Mouse (Mus musculus) CH12.LX (cell line): Measurements from ENCODE around the gene Sun1. TPM values are rescaled to one million over a fixed set of nuclear protein-coding genes. Genes with fewer than 3 reads are reported as not detected.
A peak's percentile ranks its signal among the peaks of the same experiment; 100 is the strongest.

Experiments
- DNase-seq: peaks from one replicate; pipeline ENCODE4 v3.0.0-alpha.2; 2013; ENCODE audit errors: extremely low read depth
- H3K27ac ChIP-seq: 2 replicates; pipeline ENCODE4 v1.5.1; 2012; ENCODE audit warnings: low read depth, mild to moderate bottlenecking, control low read depth, moderate library complexity; ENCODE audit not compliant: insufficient read depth
- H3K27me3 ChIP-seq: replicated peaks from 2 replicates; pipeline ENCODE3; 2012; ENCODE audit warnings: inconsistent platforms
- H3K36me3 ChIP-seq, 2 experiments: replicated peaks in 1 of 2; 2 replicates each; pipeline versions ENCODE3 to v1.6.1; 2012; ENCODE audit warnings: inconsistent platforms in 1 of 2, low read length in 1 of 2, mild to moderate bottlenecking in 1 of 2, mixed read lengths in 1 of 2, moderate library complexity in 1 of 2; ENCODE audit not compliant: control insufficient read depth in 1 of 2, insufficient read depth in 1 of 2
- H3K4me1 ChIP-seq, 2 experiments: 2 replicates each; pipeline ENCODE4 v1.6.1; 2012; ENCODE audit warnings: inconsistent platforms in 1 of 2, moderate library complexity in 1 of 2; ENCODE audit not compliant: insufficient read depth in 2 of 2, control insufficient read depth in 1 of 2
- H3K4me2 ChIP-seq: 2 replicates; pipeline ENCODE4 v1.6.1; 2012; ENCODE audit warnings: low read depth, mild to moderate bottlenecking, control low read depth; ENCODE audit not compliant: poor library complexity, insufficient read depth, severe bottlenecking
- H3K4me3 ChIP-seq, 3 experiments: fragments of 150-350 bp in 1 of 3; sonication (generic) in 1 of 3; replicated peaks in 1 of 3; 2 replicates each; pipeline versions ENCODE3 to v1.5.1; 2011 to 2012; ENCODE audit warnings: low read depth in 2 of 3, low read length in 2 of 3, mild to moderate bottlenecking in 2 of 3, moderate library complexity in 2 of 3, control low read depth in 1 of 3, improper control_type of control experiment in 1 of 3, inconsistent platforms in 1 of 3, mixed read lengths in 1 of 3; ENCODE audit not compliant: poor library complexity in 1 of 3
- H3K79me2 ChIP-seq: replicated peaks from 2 replicates; pipeline ENCODE4 v1.6.1; 2012; ENCODE audit warnings: mild to moderate bottlenecking, moderate library complexity; ENCODE audit not compliant: control insufficient read depth, poor library complexity, insufficient read depth, severe bottlenecking; ENCODE audit errors: extremely low read depth
- H3K9ac ChIP-seq: 2 replicates; pipeline ENCODE4 v1.6.1; 2012; ENCODE audit warnings: low read depth, mild to moderate bottlenecking, control low read depth, moderate library complexity; ENCODE audit not compliant: insufficient read depth
- H3K9me3 ChIP-seq: replicated peaks from 2 replicates; pipeline ENCODE3; 2012; ENCODE audit warnings: low read length, inconsistent platforms, mixed read lengths
- BHLHE40 ChIP-seq: IDR thresholded peaks from 2 replicates; pipeline ENCODE4 v1.6.1; 2011; ENCODE audit warnings: mild to moderate bottlenecking, low read depth, low read length, improper control_type of control experiment
- CTCF ChIP-seq, 2 experiments: IDR thresholded peaks in 1 of 2; conservative IDR thresholded peaks in 1 of 2; 2 replicates each; pipeline ENCODE4 v1.5.1; 2011 to 2012; ENCODE audit warnings: low read depth in 2 of 2, low read length in 2 of 2, improper control_type of control experiment in 1 of 2, inconsistent platforms in 1 of 2, mild to moderate bottlenecking in 1 of 2, moderate library complexity in 1 of 2
- E2F4 ChIP-seq: IDR thresholded peaks from 2 replicates; pipeline ENCODE4 v1.6.1; 2011; ENCODE audit warnings: low read depth, low read length, improper control_type of control experiment; ENCODE audit not compliant: insufficient replicate concordance
- EP300 ChIP-seq: IDR thresholded peaks from 2 replicates; pipeline ENCODE4 v1.6.1; 2011; ENCODE audit warnings: low read length, improper control_type of control experiment
- ETS1 ChIP-seq: conservative IDR thresholded peaks from 2 replicates; pipeline ENCODE4 v1.6.1; 2012; ENCODE audit warnings: low read depth, mild to moderate bottlenecking, inconsistent platforms, low read length, improper control_type of control experiment, moderate library complexity
- GABPA ChIP-seq: IDR thresholded peaks from 2 replicates; pipeline ENCODE4 v1.6.1; 2012; ENCODE audit warnings: low read depth, low read length, improper control_type of control experiment, inconsistent platforms; ENCODE audit not compliant: insufficient replicate concordance
- JUN ChIP-seq: IDR thresholded peaks from 2 replicates; pipeline ENCODE4 v1.6.1; 2011; ENCODE audit warnings: low read depth, mild to moderate bottlenecking, low read length, improper control_type of control experiment, moderate library complexity; ENCODE audit not compliant: insufficient read depth
- JUND ChIP-seq: conservative IDR thresholded peaks from 2 replicates; pipeline ENCODE4 v1.6.1; 2011; ENCODE audit warnings: low read depth, low read length, improper control_type of control experiment
- MAFK ChIP-seq: IDR thresholded peaks from 2 replicates; pipeline ENCODE4 v1.6.1; 2011; ENCODE audit warnings: low read length, improper control_type of control experiment; ENCODE audit not compliant: insufficient replicate concordance
- MAX ChIP-seq: IDR thresholded peaks from 2 replicates; pipeline ENCODE4 v1.6.1; 2011; ENCODE audit warnings: low read length, improper control_type of control experiment
- MAZ ChIP-seq: IDR thresholded peaks from 2 replicates; pipeline ENCODE4 v1.6.1; 2012; ENCODE audit warnings: low read depth, mild to moderate bottlenecking, inconsistent platforms, low read length, improper control_type of control experiment, moderate library complexity
- MEF2A ChIP-seq: IDR thresholded peaks from 2 replicates; pipeline ENCODE4 v1.6.1; 2014; ENCODE audit warnings: low read depth, mild to moderate bottlenecking, inconsistent platforms, low read length, improper control_type of control experiment, borderline replicate concordance
- MXI1 ChIP-seq: IDR thresholded peaks from 2 replicates; pipeline ENCODE4 v1.6.1; 2011; ENCODE audit warnings: mild to moderate bottlenecking, low read depth, low read length, improper control_type of control experiment
- MYC ChIP-seq: IDR thresholded peaks from 2 replicates; pipeline ENCODE4 v1.6.1; 2011; ENCODE audit warnings: low read depth, mild to moderate bottlenecking, improper control_type of control experiment, low read length
- POLR2A ChIP-seq: IDR thresholded peaks from 2 replicates; pipeline ENCODE4 v1.6.1; 2011; ENCODE audit warnings: low read depth, mild to moderate bottlenecking, improper control_type of control experiment, low read length
- SIN3A ChIP-seq: IDR thresholded peaks from 2 replicates; pipeline ENCODE4 v1.6.1; 2012; ENCODE audit warnings: low read length, improper control_type of control experiment, inconsistent platforms
- SMC3 ChIP-seq: IDR thresholded peaks from 2 replicates; pipeline ENCODE4 v1.6.1; 2011; ENCODE audit warnings: low read depth, low read length, improper control_type of control experiment
- TCF12 ChIP-seq: IDR thresholded peaks from 2 replicates; pipeline ENCODE4 v1.6.1; 2014; ENCODE audit warnings: low read depth, mild to moderate bottlenecking, inconsistent platforms, low read length, improper control_type of control experiment
- ZMIZ1 ChIP-seq: IDR thresholded peaks from 2 replicates; pipeline ENCODE4 v1.6.1; 2012; ENCODE audit warnings: low read depth, mild to moderate bottlenecking, inconsistent platforms, low read length, improper control_type of control experiment
- ZNF384 ChIP-seq: IDR thresholded peaks from 2 replicates; pipeline ENCODE4 v1.6.1; 2012; ENCODE audit warnings: low read depth, low read length, improper control_type of control experiment, inconsistent platforms
- dilution Hi-C: fragments of 300-500 bp; cut with MboI; formaldehyde crosslinking; loops from 2 replicates; pipeline ENCODE4 v1.14.3; 2020; ENCODE audit warnings: low sequenced_read_pairs; ENCODE audit not compliant: extremely low pct_unique_long_range_greater_than_20kb, extremely low pct_ligation_motif_present
- in situ Hi-C: fragments of 300-500 bp; cut with MboI; formaldehyde crosslinking; loops from 3 replicates; pipeline ENCODE4 v1.14.3; 2019; ENCODE audit warnings: low sequenced_read_pairs, low pct_ligation_motif_present, low pct_unique_long_range_greater_than_20kb, mixed read lengths
- polyA plus RNA-seq: library from polyadenylated mRNA; unstranded; fragments of >175 nt; gene quantifications from 2 replicates; pipeline ENCODE4 v1.2.1, GENCODE M21; 2012; ENCODE audit warnings: low read depth; ENCODE audit not compliant: insufficient read length
- total RNA-seq, 2 experiments: library from RNA; depleted of rRNA; stranded (reverse); fragments of 300-350 nt in 1 of 2; fragments of >200 nt in 1 of 2; gene quantifications; 2 replicates each; pipeline ENCODE4 v1.2.3; 2012 to 2014

Gene Sun1
- total and polyA plus RNA-seq, 3 experiments, result 10.1 to 18.5 (median 12.9) TPM

GRCm38 (mm10) chr5:139253301-139253741, 52.9 kb downstream of the Sun1 start:
- dilution Hi-C loops, result no loop called here
- peak overlapping the region; percentile 78 to 90 (median 81) for H3K4me3 ChIP-seq
- in situ Hi-C loops, result no loop called here
- H3K79me2 ChIP-seq, result peaks cover 56% of the 10 kb centered on the region
- DNase-seq, result peak; percentile 54
- peaks cover 11 to 57% of the 10 kb centered on the region in 2 experiments for H3K36me3 ChIP-seq
- peak overlapping the region; percentile 60; the same call in 1 of the 2 replicates for H3K27ac ChIP-seq
- no peaks in the 10 kb centered on the region for H3K27me3 ChIP-seq
- peak overlapping the region; percentile 84 for H3K9ac ChIP-seq
- no peak for TF ChIP-seq ETS1
- 0 out of 2 replicates have a peak, but pooled peaks have one; percentile 36 for TF ChIP-seq MYC
- TF ChIP-seq MAX, result peak; percentile 68
- peak; percentile 89 for TF ChIP-seq MXI1
- H3K9me3 ChIP-seq, result no peaks in the 10 kb centered on the region
- peak overlapping the region; percentile 88 for H3K4me2 ChIP-seq
- H3K4me1 ChIP-seq, result peaks cover 9 to 54% of the 10 kb centered on the region in 2 experiments

GRCm38 (mm10) chr5:139254938-139255337, 54.5 kb downstream of the Sun1 start:
- no peaks in the 10 kb centered on the region for H3K27me3 ChIP-seq
- no peak for DNase-seq
- H3K36me3 ChIP-seq, result peaks cover 8 to 58% of the 10 kb centered on the region in 2 experiments
- peaks cover 60% of the 10 kb centered on the region for H3K79me2 ChIP-seq
- TF ChIP-seq CTCF (conservative IDR thresholded peaks at IDR 0.05 in 1 of 2, IDR thresholded peaks at IDR 0.05 in 1 of 2; ENCODE audit: low read depth in 2 of 2, low read length in 2 of 2) (peak in 1 of 2 experiments; percentile 44; a peak in 2 of 4 replicates), SMC3 (0 out of 2 replicates have a peak, but pooled peaks have one; percentile 4), ZMIZ1 (no peak)
- no peak overlapping the region for H3K4me3 ChIP-seq
- in situ Hi-C loops (no loop called here), dilution Hi-C loops (no loop called here)
- no peak overlapping the region for H3K27ac ChIP-seq
- H3K4me1 ChIP-seq, result peaks cover 9 to 49% of the 10 kb centered on the region in 2 experiments
- no peak overlapping the region for H3K4me2 ChIP-seq
- no peaks in the 10 kb centered on the region for H3K9me3 ChIP-seq
- no peak overlapping the region for H3K9ac ChIP-seq

DNA sequence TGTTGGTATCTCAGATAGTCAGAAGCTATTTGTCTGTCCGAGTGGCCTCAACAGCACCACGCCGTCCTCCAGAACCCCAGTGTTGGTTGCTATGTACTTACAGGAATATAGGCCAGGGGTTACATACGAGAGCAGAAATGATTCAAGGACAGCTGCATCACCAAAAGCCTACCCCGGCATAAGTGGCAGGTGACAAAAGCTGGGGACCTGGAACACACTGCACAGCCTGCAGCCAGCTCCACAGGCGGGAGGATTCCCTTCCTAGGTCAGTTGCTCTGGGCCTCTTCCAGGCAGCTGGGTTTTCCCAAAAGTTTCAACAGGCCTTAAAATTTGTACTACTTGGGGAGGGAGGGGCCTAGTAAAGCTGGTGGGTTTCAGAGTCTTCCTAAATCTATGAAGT, 55.3 kb downstream of the Sun1 start:
- Histone ChIP-seq H3K36me3 (peaks cover 15 to 59% of the 10 kb centered on the region in 2 experiments), H3K4me1 (peaks cover 9 to 45% of the 10 kb centered on the region in 2 experiments), H3K9me3 (no peaks in the 10 kb centered on the region), H3K79me2 (peaks cover 60% of the 10 kb centered on the region), H3K4me2 (no peak overlapping the region), H3K4me3 (no peak overlapping the region), H3K27ac (no peak overlapping the region), H3K27me3 (no peaks in the 10 kb centered on the region), H3K9ac (no peak overlapping the region)
- TF ChIP-seq ZNF384, result no peak
- no peak for TF ChIP-seq ETS1
- TF ChIP-seq MAFK, result no peak
- no peak for TF ChIP-seq BHLHE40
- TF ChIP-seq MAZ, result no peak
- no peak for TF ChIP-seq JUND
- no peak for TF ChIP-seq POLR2A
- TF ChIP-seq EP300, result no peak
- TF ChIP-seq MEF2A, result no peak
- no peak for TF ChIP-seq JUN
- no peak for TF ChIP-seq TCF12
- no peak for TF ChIP-seq MAX
- TF ChIP-seq GABPA, result no peak
- no peak for TF ChIP-seq MYC
- no peak for TF ChIP-seq ZMIZ1
- TF ChIP-seq E2F4, result no peak
- no peak for TF ChIP-seq SIN3A
- TF ChIP-seq SMC3, result no peak
- no peak for DNase-seq
- dilution Hi-C loops, result no loop called here
- in situ Hi-C loops, result no loop called here
